Mouse (Mus musculus) bone marrow macrophage, adult 2 months (primary cell): Measurements from ENCODE around the gene Mast3.

Source experiments
- CTCF ChIP-seq: IDR thresholded peaks from 2 replicates; pipeline ENCODE4 v1.5.1; 2012; ENCODE audit warnings: low read depth, mild to moderate bottlenecking, low read length, moderate library complexity
- POLR2A ChIP-seq: IDR thresholded peaks from 2 replicates; pipeline ENCODE4 v1.6.1; 2012; ENCODE audit warnings: mild to moderate bottlenecking, low read depth, low read length, borderline replicate concordance

DNA sequence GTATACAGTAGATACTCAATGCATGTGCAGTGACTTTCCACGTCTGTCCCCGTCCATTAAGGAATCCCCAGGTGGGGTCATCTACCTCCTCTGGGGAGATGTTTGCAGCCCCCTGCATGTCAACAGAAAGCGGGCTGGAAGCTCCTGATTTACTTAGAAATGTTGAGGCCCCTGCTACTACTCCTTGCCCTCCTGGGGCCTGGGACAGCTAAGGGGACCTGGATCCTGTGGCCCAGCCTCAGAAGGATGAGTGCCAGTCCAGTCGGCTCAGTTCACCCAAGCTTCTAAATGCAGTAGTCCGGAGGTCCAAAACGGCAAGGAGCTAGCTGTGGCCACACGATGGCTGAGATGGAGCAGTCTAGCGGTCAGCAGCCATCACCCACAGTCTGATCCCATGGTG is 39.1 kb upstream of the Mast3 start:
- TF ChIP-seq CTCF (no peak), POLR2A (no peak)
